Mouse (Mus musculus) forebrain, embryonic 11.5 days (tissue): ENCODE measurements at regions not wholly inside any gene's neighbourhood (a gene's known extent, or its start where the extent isn't known, plus 50 kb on each side); places are given as distances from the start of the nearest gene placed in this dataset.

ENCODE experiments used
- ATAC-seq: fragments of 200-750 bp; cut with Nextera tagmentation; replicated peaks from 2 replicates; pipeline ENCODE4 v1.8.0; 2017; ENCODE audit warnings: moderate TSS enrichment; ENCODE audit not compliant: low FRiP score
- DNase-seq: peaks from one replicate; pipeline ENCODE4 v3.0.0-alpha.2; 2017; ENCODE audit warnings: low spot score
- H3K27ac ChIP-seq: fragments of 300-500 bp; sonication (generic); 2 replicates; pipeline ENCODE4 v1.5.1; 2014; ENCODE audit warnings: low read depth, low read length
- H3K27me3 ChIP-seq: fragments of 300-500 bp; sonication (generic); 2 replicates; pipeline ENCODE4 v1.6.1; 2014; ENCODE audit warnings: mild to moderate bottlenecking, low read length, mixed read lengths; ENCODE audit not compliant: control insufficient read depth, insufficient read depth
- H3K36me3 ChIP-seq: fragments of 300-500 bp; sonication (generic); 2 replicates; pipeline ENCODE4 v1.6.1; 2014; ENCODE audit warnings: mild to moderate bottlenecking, low read length, moderate library complexity, mixed read lengths; ENCODE audit not compliant: control insufficient read depth, insufficient read depth
- H3K4me1 ChIP-seq: fragments of 300-500 bp; sonication (generic); replicated peaks from 2 replicates; pipeline ENCODE4 v1.6.1; 2014; ENCODE audit warnings: low read length, mixed read lengths; ENCODE audit not compliant: control insufficient read depth, insufficient read depth
- H3K4me2 ChIP-seq: fragments of 300-500 bp; sonication (generic); 2 replicates; pipeline ENCODE4 v1.6.1; 2014; ENCODE audit warnings: low read depth, mild to moderate bottlenecking, low read length, moderate library complexity, mixed read lengths; ENCODE audit not compliant: severe bottlenecking
- H3K4me3 ChIP-seq: fragments of 300-500 bp; sonication (generic); 2 replicates; pipeline ENCODE4 v1.5.1; 2014; ENCODE audit warnings: low read depth, low read length
- H3K9ac ChIP-seq: fragments of 300-500 bp; sonication (generic); 2 replicates; pipeline ENCODE4 v1.6.1; 2014; ENCODE audit warnings: low read length
- H3K9me3 ChIP-seq: fragments of 300-500 bp; sonication (generic); 2 replicates; pipeline ENCODE4 v1.6.1; 2016; ENCODE audit warnings: low read length, mixed read lengths; ENCODE audit not compliant: control insufficient read depth
- WGBS: fragments of 180-500 bp; shearing (Covaris S2); extraction: QIAGEN DNeasy Blood & Tissue Kit; methylation state at CpG from one replicate; pipeline ENCODE4 v1.1.7; 2014; 5-methylcytosine and 5-hydroxymethylcytosine counted together

GRCm38 (mm10) chr16:93182656-93183055 is 356.7 kb upstream of the Runx1 start:
- DNase-seq (no peak), ATAC-seq (no peak)
- Histone ChIP-seq H3K27ac (no peak overlapping the region), H3K36me3 (no peaks in the 10 kb centered on the region), H3K4me2 (no peak overlapping the region), H3K27me3 (no peaks in the 10 kb centered on the region), H3K9ac (no peak overlapping the region), H3K4me1 (no peaks in the 10 kb centered on the region), H3K4me3 (no peak overlapping the region), H3K9me3 (no peaks in the 10 kb centered on the region)
- 87% methylated on average over 3 of the region's 3 CpGs for WGBS

GRCm38 (mm10) chr16:93181497-93181896 is 355.5 kb upstream of the Runx1 start:
- H3K4me1 ChIP-seq: no peaks in the 10 kb centered on the region
- no peak overlapping the region for H3K4me2 ChIP-seq
- H3K9ac ChIP-seq: no peak overlapping the region
- no peak for ATAC-seq
- DNase-seq: no peak
- H3K36me3 ChIP-seq: no peaks in the 10 kb centered on the region
- no peaks in the 10 kb centered on the region for H3K27me3 ChIP-seq
- no peak overlapping the region for H3K27ac ChIP-seq
- WGBS: 96% methylated on average over 8 of the region's 8 CpGs
- no peak overlapping the region for H3K4me3 ChIP-seq
- no peaks in the 10 kb centered on the region for H3K9me3 ChIP-seq

GRCm38 (mm10) chr16:93180213-93180612 is 354.3 kb upstream of the Runx1 start:
- Histone ChIP-seq H3K9ac (no peak overlapping the region), H3K36me3 (no peaks in the 10 kb centered on the region), H3K27ac (no peak overlapping the region), H3K4me2 (no peak overlapping the region), H3K4me1 (no peaks in the 10 kb centered on the region), H3K27me3 (no peaks in the 10 kb centered on the region), H3K4me3 (no peak overlapping the region), H3K9me3 (no peaks in the 10 kb centered on the region)
- WGBS: 80% methylated on average over 5 of the region's 5 CpGs
- no peak for DNase-seq
- ATAC-seq: no peak

- no peaks in the 10 kb centered on the region for H3K27me3 ChIP-seq
- no peak overlapping the region for H3K27ac ChIP-seq
- DNase-seq (no peak), ATAC-seq (no peak)
- no peaks in the 10 kb centered on the region for H3K4me1 ChIP-seq
- no peaks in the 10 kb centered on the region for H3K36me3 ChIP-seq
- no peak overlapping the region for H3K4me3 ChIP-seq
- no peak overlapping the region for H3K4me2 ChIP-seq
- H3K9me3 ChIP-seq: no peaks in the 10 kb centered on the region
- H3K9ac ChIP-seq: no peak overlapping the region
- 92% methylated on average over 3 of the region's 3 CpGs for WGBS
Observed at GRCm38 (mm10) chr16:93166667-93167066, 340.7 kb upstream of the Runx1 start.

GRCm38 (mm10) chr16:93158526-93159226 is 332.7 kb upstream of the Runx1 start:
- H3K36me3 ChIP-seq: no peaks in the 10 kb centered on the region
- WGBS: 75% methylated on average over 8 of the region's 8 CpGs
- H3K4me2 ChIP-seq: no peak overlapping the region
- DNase-seq (no peak), ATAC-seq (no peak)
- H3K4me1 ChIP-seq: no peaks in the 10 kb centered on the region
- H3K9ac ChIP-seq: no peak overlapping the region
- no peak overlapping the region for H3K4me3 ChIP-seq
- H3K9me3 ChIP-seq: no peaks in the 10 kb centered on the region
- H3K27ac ChIP-seq: no peak overlapping the region
- no peaks in the 10 kb centered on the region for H3K27me3 ChIP-seq

GRCm38 (mm10) chr16:93153545-93154329 is 327.8 kb upstream of the Runx1 start:
- Histone ChIP-seq H3K36me3 (no peaks in the 10 kb centered on the region), H3K27me3 (no peaks in the 10 kb centered on the region), H3K4me3 (no peak overlapping the region), H3K9ac (no peak overlapping the region), H3K27ac (no peak overlapping the region), H3K9me3 (no peaks in the 10 kb centered on the region), H3K4me2 (no peak overlapping the region), H3K4me1 (no peaks in the 10 kb centered on the region)
- whole genome bisulfite sequencing: 90% methylated on average over 14 of the region's 14 CpGs
- ATAC-seq: no peak
- DNase-seq: no peak

GRCm38 (mm10) chr16:93152765-93153489 is 327.0 kb upstream of the Runx1 start:
- no peaks in the 10 kb centered on the region for H3K27me3 ChIP-seq
- ATAC-seq: no peak
- H3K4me2 ChIP-seq: no peak overlapping the region
- WGBS: 65% methylated on average over 14 of the region's 14 CpGs
- no peak overlapping the region for H3K9ac ChIP-seq
- no peak for DNase-seq
- no peak overlapping the region for H3K4me3 ChIP-seq
- H3K4me1 ChIP-seq: no peaks in the 10 kb centered on the region
- H3K36me3 ChIP-seq: no peaks in the 10 kb centered on the region
- H3K9me3 ChIP-seq: no peaks in the 10 kb centered on the region
- H3K27ac ChIP-seq: no peak overlapping the region

GRCm38 (mm10) chr16:93152057-93152456 is 326.1 kb upstream of the Runx1 start:
- no peaks in the 10 kb centered on the region for H3K9me3 ChIP-seq
- H3K4me2 ChIP-seq: no peak overlapping the region
- DNase-seq: no peak
- ATAC-seq: no peak
- no peak overlapping the region for H3K9ac ChIP-seq
- H3K27ac ChIP-seq: no peak overlapping the region
- H3K36me3 ChIP-seq: no peaks in the 10 kb centered on the region
- H3K4me1 ChIP-seq: no peaks in the 10 kb centered on the region
- H3K4me3 ChIP-seq: no peak overlapping the region
- WGBS: 98% methylated on average over 1 of the region's 1 CpGs
- H3K27me3 ChIP-seq: no peaks in the 10 kb centered on the region
